Mouse (Mus musculus): ENCODE measurements around the gene Dtnbp1. TPM values are rescaled to one million over a fixed set of nuclear protein-coding genes. Genes with fewer than 3 reads are reported as not detected.

The Dtnbp1 gene
- total RNA-seq, 2 experiments from 2014 or later = 123 to 139 TPM

GRCm38 (mm10) chr13:44906141-44906540 is 95.8 kb downstream of the Dtnbp1 start:
- no peak for DNase-seq

- no peak for DNase-seq
Measured at GRCm38 (mm10) chr13:44904271-44904670, 97.7 kb downstream of the Dtnbp1 start.

GRCm38 (mm10) chr13:44903416-44903815 is 98.5 kb downstream of the Dtnbp1 start:
- no peak for DNase-seq

GRCm38 (mm10) chr13:44902299-44902698 is 99.6 kb downstream of the Dtnbp1 start:
- DNase-seq = no peak

- DNase-seq = no peak
Measured at GRCm38 (mm10) chr13:44896211-44896610, 105.7 kb downstream of the Dtnbp1 start.

GRCm38 (mm10) chr13:44891813-44892730 is 109.9 kb downstream of the Dtnbp1 start:
- no peak for DNase-seq

GRCm38 (mm10) chr13:44890612-44891011 is 111.3 kb downstream of the Dtnbp1 start:
- DNase-seq = peak in 1 of 2 experiments; percentile 23

GRCm38 (mm10) chr13:44886221-44886620 is 115.7 kb downstream of the Dtnbp1 start:
- no peak for DNase-seq

DNA sequence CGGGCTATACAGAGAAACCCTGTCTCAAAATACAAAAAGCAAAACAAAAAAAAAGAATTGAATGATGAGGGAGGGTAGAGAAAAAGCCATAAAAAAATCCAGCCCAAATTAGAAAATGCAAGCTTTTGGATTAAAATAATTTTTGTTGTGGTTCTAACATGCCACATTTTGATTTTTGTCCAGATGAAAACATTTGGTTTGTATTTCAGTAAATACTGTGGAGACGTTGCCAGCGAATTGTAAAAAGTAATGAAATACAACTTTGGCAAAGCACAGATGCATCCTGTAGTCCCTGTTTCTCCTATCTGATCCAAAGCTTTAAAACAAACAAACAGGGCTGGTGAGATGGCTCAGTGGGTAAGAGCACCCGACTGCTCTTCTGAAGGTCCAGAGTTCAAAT is 120.9 kb downstream of the Dtnbp1 start:
- no peak for DNase-seq

DNA sequence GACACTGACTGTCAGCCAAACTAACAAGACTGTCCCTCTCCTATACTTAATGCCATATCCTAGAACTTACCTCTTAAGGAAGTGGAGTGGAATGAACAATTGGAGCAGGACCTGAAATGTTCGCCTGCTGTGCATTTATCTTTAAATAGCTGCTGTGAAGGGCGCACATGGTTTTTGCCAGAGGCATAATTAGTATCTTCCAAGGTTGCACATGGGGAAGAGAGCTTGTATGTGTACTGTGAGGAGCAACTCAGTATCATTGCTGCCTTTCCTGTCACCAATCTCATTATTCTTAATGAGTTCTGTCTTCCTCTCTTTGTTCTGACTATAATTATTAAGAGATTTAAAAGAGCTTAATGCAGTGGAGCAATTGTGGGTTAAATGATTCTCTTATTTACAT is 125.1 kb downstream of the Dtnbp1 start:
- DNase-seq = no peak

Other genes starting within 250 kb of the Dtnbp1 start
- under 1 TPM; 0.12 to 0.18 TPM for gene Gm9817, start 76.5 kb upstream of the Dtnbp1 start, total RNA-seq (2021)

Data from heart, adult 18-20 months (tissue).